Mouse (Mus musculus) T-cell, adult 2 months (primary cell): Measurements from ENCODE around the gene Scyl2.
"Not testable (repeated sequence)": the region's sequence is repeated elsewhere in the genome, so short reads cannot be mapped to it uniquely, and the experiment has no call there.

Experiments used
- DNase-seq: peaks from one replicate; pipeline ENCODE4 v3.0.0; 2022; ENCODE audit warnings: low spot score

The Scyl2 gene

DNA sequence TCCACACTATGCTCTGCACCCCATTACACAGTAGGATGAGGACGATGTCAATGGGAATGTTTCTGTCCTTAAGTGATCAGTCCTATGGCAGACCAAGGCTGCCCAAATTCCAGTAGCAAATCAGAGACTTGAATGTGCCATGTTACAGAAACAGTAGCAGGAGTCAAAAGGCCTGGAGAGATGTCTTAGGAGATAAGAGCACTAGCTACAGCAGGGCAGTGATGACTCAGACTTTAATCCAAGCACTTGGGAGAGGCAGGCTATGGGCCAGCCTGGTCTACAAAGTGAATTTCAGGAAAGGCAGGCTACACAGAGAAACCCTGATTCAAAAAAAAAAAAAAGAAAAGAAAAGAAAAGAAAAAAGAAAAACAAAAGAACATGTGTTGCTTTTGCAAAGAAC lies 6.6 kb downstream of the Scyl2 start:
- DNase-seq: no peak

DNA sequence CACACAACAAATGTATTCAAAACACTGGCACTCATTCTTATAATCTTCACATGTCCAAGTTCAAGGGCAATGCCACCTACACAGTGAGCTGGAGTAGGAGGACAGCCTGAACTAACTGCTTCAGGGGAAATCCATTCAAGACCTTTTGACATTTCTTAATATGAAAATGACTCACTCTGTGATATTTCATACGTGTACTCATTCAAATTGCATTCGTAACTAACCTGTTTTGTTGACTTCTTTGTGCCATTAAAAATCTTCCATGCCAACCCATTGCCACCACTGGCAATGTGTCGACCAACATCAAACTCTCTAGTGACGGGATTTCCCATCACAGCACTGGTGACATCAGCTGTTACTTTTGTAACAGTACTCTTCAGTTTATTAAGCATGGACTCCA lies 8.0 kb downstream of the Scyl2 start:
- no peak for DNase-seq

DNA sequence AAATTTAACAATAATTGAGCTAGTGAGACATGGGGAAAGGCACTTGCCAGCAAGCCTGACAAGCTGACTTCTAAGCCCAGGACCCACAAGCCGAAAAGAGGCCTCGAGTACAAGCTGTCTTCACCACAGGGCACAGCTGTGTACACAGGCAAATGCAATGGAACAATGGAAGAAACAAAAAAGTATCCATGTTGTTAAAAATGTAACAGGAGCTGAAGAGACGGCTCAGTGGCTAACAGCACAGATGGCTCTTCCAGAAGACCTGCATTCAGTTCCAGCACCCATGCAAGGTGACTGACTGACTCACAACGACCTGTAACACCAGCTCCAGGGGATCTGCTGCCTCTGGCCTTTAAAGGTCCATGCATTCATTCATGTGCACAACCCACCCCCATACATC lies 9.5 kb downstream of the Scyl2 start:
- DNase-seq: no peak

DNA sequence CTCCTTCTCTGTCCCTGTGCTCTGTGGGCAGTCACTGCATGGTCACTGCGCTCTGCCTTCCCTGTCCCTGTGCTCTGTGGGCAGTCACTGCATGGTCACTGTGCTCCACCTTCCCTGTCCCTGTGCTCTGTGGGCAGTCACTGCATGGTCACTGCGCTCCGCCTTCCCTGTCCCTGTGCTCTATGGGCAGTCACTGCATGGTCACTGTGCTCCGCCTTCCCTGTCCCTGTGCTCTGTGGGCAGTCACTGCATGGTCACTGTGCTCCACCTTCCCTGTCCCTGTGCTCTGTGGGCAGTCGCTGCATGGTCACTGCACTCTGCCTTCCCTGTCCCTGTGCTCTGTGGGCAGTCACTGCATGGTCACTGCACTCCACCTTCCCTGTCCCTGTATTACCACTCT lies 15.7 kb downstream of the Scyl2 start:
- not testable (repeated sequence) for DNase-seq

DNA sequence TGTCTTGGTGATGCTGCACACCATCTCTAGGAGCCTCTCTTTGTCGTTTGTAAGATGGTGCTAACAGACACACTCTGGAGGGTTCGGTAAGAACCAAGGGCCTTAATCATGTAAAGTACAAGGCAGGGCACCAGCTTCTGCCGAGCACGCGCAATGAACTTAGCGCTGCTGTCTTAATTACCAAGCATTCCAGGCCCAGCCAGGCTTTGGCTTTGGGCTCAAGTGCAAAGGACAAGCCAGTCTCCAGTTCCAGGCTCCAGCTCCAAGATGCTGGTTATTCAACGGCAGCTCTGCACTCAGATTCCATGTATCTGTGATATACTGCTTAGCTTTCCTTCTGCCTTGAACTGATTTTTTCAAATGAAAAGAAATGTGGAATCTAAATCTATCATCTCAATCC lies 18.5 kb downstream of the Scyl2 start:
- no peak for DNase-seq

DNA sequence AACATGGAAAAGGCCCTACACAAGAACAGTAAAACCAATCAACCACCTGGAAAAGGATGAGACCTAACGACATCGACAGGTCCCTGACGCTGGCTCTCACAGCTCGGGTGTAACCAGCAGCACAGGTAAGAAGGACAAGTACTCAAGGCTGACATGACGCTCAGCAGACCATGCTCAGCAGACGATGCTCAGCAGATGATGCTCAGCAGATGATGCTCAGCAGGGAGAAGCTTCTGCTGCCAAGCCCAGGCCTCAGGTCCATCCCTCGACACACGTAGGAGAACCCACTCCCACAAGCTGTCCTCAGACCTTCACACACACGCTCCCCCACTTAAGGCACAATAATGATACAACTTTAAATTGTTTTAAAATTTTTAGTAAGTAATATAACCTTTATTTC lies 20.4 kb downstream of the Scyl2 start:
- DNase-seq: no peak

DNA sequence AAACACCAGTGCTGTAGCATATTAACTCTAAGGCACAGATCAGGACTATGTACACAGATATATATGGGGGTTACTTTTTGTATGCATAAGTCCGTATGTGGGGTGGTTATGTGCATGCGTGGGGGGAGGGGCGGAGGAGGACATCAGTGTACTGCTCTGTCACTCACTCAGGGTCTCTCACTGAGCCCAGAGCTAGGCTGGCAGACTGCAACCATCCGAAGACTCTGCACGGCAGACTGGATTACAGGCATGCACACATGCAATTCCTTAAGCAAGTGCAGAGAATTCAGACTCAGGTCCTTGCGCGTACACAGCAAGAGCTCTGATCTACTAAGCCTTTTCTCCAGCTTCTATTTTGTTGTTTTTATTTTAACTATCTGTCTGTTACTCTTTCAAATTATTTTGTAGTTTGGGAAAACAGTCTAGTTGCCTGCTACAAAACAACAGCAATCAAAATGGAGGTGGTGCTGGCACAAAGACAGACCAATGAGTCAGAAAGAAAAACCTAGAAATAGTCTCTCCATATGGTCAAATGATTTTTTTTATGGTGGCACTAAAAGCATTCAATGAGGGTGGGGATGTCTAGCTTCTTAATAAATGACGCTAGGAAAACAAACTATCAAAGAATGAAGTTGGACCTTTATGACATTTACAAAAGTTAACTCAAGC lies 21.0 kb downstream of the Scyl2 start:
- no peak for DNase-seq

DNA sequence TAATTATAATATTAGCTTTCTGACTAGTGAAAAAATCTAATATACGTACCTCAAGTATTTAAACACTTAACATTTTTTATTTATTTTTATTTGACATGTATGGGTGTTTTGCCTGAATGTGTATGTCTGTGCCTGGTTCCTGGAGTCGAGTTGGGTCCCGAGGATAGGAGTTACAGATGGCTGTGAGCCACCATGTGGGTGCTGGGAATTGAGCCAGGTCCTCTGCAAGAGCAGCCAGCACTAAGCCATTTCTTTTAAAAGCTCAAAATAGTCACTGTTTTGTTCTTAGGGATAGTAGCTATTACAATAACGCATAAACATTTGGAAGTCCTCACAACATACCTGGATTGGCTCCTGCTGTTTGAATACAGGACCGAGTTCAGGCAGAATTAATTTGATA lies 29.7 kb downstream of the Scyl2 start:
- DNase-seq: no peak

DNA sequence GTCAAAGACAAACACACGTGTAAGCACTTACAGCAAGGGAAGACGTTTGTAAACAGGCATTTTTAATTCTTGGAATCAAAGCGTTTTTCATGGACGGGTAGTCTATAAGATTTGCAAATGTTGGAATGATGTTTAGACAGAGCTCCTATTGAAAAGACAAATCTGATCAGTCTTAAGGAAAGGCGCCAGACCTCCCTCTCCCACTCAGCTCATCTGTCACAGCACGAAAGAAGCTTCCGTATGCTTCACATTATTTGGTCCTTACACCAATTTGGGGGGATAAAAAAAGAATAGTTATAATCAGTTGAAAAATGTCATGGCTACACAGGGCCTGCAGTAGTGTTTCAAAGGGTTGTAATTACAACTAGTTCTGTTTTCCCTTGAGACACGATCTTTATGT lies 33.2 kb downstream of the Scyl2 start:
- DNase-seq: no peak

DNA sequence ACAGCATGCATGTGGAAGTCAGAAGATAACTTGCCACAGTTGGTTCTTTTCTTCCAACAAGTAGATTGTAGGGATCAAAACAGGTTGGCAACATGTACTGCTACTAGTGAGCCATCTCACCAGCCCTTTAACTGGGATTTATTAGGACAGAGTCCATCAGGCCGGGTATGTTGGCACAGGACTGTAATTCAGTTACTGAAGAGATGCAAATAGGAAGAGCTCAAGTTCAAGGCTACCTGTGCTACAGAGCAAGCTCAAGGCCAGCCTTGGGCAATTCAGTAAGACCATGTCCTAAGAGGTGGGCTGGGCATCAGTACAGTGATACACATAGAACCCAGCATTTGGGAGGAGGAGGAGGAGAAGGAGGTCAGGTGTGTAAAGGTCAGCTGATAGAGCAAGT lies 34.4 kb downstream of the Scyl2 start:
- no peak for DNase-seq

DNA sequence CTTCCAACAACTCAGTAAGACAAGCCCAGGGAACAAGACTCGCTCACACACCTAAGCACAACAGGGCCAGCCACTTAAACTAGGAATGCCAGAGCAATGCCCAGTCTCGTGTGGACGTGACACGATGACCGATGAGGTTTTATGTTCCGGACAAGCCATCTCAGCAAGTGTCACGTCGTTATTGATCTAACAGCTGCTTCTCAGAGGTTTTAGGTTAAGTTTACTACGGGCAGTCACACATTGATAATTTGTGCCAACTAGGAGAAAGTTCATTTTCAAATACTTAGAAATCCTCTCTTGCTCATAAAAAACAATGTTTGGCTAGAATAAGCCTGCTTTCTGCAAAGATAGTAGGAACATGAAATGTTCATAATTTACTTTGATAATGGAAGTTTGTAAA lies 39.2 kb downstream of the Scyl2 start:
- no peak for DNase-seq

DNA sequence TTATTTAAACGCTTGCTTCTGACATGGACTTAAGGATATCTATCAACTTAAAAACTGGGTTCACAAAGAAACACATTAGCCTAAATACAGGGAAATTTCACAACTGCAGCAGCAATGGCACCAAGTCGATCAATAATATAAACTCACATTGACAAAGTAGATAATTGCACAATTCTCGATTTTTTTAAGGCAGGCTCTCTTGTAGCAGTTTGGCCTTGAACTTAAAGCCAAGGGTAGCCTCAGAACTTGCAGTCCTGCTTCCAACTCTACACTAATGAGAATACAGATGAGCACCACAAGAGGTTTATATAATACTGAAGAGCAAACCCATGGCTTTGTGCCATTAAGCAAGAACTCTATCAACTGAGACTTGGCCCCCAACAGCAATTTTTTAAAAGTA lies 49.1 kb downstream of the Scyl2 start:
- no peak for DNase-seq

DNA sequence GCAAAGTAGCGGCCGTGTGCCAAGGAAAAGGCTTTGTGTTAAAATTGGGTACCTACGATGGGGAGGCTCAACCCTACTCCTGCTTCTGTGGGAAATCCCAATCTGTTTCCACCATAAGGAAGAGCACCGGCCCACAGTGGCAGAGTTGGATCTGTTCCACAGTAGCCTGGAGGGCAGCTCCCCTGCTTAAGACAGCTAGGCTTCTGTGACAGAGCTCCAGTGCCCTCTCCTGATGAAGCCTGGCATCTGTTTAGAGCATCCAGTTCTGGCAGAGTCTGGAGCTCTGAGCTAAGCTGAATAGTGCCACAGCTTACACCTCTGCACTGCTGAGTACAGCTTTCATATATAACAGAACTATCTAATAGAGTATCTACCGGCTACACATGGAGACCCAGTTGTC lies 51.1 kb downstream of the Scyl2 start:
- DNase-seq: no peak

DNA sequence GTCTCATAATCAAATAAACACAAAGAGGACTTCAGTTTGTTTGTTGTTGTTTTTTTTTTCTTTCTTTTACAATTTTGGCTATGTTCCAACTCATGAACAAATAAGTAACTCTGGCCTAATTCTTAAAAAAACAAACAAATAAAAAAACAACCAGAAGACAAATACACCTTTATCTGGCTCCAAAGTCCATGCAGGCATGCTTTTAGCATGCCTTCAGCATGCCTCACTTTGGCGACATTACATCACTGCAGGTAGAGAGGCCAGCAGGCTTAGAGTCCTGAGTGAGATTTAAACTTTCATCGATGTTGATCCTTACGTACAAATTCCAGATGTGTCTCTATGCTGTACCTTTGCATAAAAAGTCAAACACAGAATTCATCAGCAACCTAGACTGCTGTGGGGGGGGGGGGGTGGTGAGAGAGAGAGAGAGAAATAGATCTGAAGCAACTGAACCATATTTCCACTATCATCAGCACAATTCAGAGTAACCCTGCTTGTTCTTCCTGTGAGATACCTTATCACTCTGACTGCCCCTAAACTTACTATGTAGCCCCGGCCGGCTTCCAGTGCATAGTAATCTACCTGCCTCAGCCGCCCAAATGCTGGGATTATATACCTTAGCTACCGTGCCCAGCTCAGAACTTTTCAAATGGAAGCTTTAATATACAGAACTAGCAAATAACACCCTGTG lies 52.2 kb downstream of the Scyl2 start:
- DNase-seq: no peak

DNA sequence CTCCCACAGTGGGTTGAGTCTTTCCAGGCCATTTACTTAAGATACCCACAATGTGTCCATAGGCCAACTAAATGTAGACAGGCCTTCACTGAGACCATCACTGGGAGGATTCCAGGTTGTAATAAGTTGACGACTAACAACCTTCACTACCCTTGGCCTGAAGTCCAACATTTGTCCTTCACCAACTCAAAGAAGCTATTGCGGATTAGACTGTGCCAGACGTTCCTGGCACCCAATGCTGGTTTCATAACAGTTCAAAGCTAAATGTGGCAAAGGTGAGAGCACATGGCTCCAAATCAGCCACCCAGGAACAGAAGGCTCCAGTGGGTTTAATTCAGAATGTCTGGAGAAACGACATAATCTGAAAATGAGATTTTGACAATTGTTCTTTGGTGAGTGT lies 53.0 kb downstream of the Scyl2 start:
- DNase-seq: no peak

DNA sequence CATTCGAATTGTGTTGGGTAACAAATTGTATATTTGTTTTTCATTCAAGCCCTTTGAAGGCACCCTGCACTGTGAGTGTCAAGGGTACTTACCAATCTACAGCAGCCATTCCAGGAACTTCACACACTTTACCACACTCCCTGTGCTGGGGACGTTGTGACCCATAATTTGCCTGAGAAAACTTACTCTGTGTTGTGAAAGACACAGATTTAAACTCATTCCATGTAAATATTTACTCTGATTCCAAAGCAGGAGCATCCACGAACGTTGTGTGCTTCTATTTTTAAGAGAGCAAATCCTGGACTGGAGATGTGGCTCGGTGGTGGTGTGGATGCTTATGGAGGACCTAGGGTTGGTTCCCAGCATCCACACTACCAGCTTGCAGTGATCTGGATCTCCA lies 54.3 kb downstream of the Scyl2 start:
- DNase-seq: no peak

DNA sequence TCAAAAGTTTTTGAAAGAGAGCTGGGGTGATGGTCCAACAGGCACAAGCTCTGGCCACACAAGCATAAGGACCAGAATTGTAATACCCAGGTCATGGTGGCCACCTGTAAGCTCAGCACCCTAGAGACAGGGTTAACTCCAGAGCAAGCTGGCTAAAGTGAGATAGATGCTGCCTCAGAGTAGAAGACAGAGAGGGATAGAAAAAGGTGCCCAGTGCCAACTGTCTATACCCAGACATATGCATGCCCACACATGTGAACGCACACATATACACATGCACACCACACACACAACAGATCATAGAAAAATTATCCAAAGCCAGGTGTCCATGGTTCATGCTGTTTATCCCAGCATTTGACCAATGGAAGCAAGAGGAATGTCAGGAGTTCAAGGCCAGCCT lies 55.5 kb downstream of the Scyl2 start:
- DNase-seq: no peak

DNA sequence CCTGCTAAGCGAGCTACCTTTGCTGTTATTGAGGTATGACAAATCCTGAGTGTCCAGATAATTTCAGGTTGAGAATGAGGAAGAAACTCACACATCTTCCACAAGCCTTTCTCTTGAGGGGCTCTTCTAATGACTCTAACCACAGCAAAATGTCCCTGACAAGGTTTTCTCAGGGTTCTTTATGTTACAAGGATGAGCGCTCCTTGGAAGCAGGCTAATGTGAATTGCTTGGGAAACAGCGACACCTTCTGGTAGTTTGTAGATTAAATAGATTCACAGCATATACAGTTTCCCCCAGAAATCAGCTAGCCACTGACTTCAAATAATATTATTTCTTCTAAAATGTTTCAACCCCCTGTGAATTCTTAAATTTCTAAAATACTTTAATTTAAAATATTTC lies 56.0 kb downstream of the Scyl2 start:
- DNase-seq: peak; percentile 47

DNA sequence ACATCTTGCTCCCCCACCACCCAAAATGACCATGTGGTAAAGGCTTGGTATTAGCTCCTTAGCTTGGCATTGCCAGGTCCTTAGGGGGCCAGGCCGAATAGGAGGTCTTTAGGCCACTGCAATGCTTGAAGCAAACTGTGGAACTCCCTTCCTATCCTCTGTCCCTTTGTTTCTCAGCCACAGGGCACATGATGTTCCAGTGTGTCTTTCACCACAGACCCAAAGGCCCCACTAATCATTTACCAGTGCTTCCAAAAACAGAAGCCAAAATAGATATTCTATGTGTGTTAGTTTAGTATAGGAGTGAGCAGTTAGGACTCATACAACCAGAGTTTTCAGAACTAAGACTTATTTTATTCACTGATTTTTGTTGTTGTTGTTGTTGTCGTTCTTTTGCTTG lies 59.4 kb downstream of the Scyl2 start:
- DNase-seq: no peak

DNA sequence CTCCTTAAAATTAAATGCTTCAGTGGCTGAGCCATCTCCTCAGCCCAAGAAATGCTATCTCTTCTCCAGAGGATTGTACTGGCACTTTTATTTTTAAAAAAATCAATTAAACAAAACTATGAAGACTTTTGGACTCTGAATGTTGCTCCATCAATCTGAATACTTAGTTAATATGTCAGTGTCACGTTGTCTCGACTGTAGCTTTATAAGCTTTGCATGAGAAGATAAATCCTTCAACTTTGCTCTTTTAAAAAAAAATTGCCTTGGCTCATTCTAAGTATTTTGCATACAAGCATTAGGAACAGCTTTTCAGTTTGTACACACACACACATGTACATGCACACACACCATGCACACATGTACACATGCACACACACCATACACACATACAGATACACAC lies 61.9 kb downstream of the Scyl2 start:
- no peak for DNase-seq

DNA sequence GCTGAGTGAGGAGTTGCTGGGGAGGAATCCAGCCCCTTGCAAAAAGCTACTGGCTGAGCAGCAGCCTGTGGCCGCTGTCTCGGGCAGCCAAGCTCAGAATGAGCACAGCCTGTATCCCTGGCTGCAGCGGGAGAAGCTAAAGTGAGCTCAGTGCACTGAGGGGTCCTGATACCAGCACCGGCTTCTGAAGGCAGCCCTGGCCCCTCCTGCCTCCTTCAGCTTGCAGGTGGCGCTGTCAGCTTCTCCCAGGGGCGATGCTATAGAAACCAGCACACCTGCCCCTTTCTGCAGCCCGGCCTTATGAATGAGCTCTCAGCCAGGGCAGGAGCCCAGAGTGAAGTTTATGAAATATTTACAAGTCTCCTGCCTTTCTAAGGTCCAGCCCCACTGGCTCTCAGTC lies 65.0 kb downstream of the Scyl2 start, which contains the start of gene Slc17a8:
Slc17a8 (minus strand) TSS at position 125 of the 400 bp plus-strand sequence.
- DNase-seq: no peak

DNA sequence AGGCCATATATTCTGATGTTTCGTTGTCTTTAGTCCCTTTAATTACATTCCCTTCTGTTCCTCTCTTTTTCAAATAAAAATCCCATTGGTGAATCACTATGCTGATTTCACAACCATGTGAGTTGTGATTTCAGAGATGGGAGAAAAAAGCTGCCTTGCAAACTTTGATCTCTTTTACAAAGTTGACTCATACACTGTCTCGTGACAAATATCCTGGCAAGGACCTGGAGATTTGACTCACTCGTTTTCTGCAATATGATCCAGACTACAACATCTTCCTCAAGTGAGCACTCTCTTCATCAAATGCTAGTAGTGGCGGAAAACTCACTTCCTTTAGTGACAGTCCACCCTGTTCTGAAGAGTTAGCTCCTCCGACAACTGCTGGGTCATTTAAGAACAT lies 86.8 kb downstream of the Scyl2 start:
- DNase-seq: no peak

DNA sequence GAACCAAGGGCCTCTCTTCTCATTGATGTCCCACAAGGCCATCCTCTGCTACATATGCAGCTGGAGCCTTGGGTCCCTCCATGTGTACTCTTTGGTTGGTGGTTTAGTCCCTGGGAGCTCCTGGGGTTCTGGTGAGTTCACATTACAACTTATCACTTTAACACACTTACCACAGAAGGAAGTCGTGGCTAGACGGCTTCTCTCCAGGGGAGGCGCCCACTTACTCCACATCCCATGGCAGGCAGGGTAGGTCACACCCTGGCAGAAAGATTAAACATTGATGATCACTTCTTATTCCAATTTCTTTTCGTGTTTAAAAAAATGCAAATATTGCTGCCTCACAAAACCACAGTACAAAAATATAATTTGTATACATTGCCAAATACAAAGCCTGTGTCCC lies 88.8 kb downstream of the Scyl2 start:
- DNase-seq: no peak

DNA sequence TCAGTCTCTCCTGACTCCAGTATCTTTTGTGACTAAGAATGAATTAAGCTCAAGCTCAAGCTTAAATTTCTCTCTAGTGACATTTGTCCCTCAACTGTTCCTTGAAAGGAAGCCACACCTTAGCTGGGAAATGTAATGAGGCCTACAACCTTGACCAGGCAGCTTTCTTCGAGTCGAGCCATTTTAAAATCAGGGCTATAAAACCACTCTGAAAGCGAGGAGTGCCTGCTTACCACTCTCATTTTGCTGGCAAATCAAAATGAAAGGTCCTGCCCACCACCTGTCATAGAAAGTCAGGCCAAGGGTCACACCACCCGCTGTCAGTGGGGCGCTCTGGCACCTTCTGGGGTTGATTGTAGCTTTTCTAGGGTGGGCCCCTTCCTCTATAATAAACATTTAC lies 90.2 kb downstream of the Scyl2 start:
- no peak for DNase-seq
